Mouse (Mus musculus) heart, adult 2 months (tissue): ENCODE data around the gene Cdk4. TPM values are rescaled to one million over a fixed set of nuclear protein-coding genes. Genes with fewer than 3 reads are reported as not detected.

Source experiments
- DNase-seq, 2 experiments: peaks; one replicate each; pipeline ENCODE4 v3.0.0; 2021
- H3K27ac ChIP-seq: fragments of 200-600 bp; 2 replicates; pipeline ENCODE4 v1.8.1; 2022
- H3K27me3 ChIP-seq: fragments of 200-500 bp; 2 replicates; pipeline ENCODE4 v1.6.1; 2012; ENCODE audit warnings: mild to moderate bottlenecking, low read length, inconsistent platforms, mixed read lengths; ENCODE audit not compliant: control insufficient read depth, insufficient read depth
- H3K36me3 ChIP-seq: fragments of 200-500 bp; 2 replicates; pipeline ENCODE4 v1.6.1; 2012; ENCODE audit warnings: low read length, inconsistent platforms; ENCODE audit not compliant: control insufficient read depth, insufficient read depth
- H3K4me1 ChIP-seq: fragments of 200-500 bp; 2 replicates; pipeline ENCODE4 v1.6.1; 2011; ENCODE audit warnings: low read length; ENCODE audit not compliant: control insufficient read depth, insufficient read depth
- H3K4me3 ChIP-seq: fragments of 200-600 bp; 2 replicates; pipeline ENCODE4 v1.8.1; 2022
- H3K79me2 ChIP-seq: fragments of 200-500 bp; replicated peaks from 2 replicates; pipeline ENCODE4 v1.6.1; 2012; ENCODE audit warnings: mild to moderate bottlenecking, inconsistent platforms, low read length, moderate library complexity, mixed read lengths; ENCODE audit not compliant: control insufficient read depth, insufficient read depth
- H3K9ac ChIP-seq: fragments of 200-500 bp; 2 replicates; pipeline ENCODE4 v1.6.1; 2012; ENCODE audit warnings: low read depth, mild to moderate bottlenecking, control low read depth, inconsistent platforms, low read length, mixed read lengths
- CTCF ChIP-seq: fragments of 200-600 bp; IDR thresholded peaks from 2 replicates; pipeline ENCODE4 v1.8.1; 2022; ENCODE audit warnings: antibody characterized with exemption, mild to moderate bottlenecking, moderate library complexity
- EP300 ChIP-seq: fragments of 200-500 bp; IDR thresholded peaks from 2 replicates; pipeline ENCODE4 v1.6.1; 2011; ENCODE audit warnings: low read depth, low read length, control low read depth; ENCODE audit not compliant: insufficient read depth
- POLR2A ChIP-seq: fragments of 200-500 bp; IDR thresholded peaks from 2 replicates; pipeline ENCODE4 v1.6.1; 2011; ENCODE audit warnings: mild to moderate bottlenecking, low read depth, low read length, control low read depth; ENCODE audit not compliant: insufficient read depth
- WGBS: fragments of 180-500 bp; shearing (Covaris S2); methylation state at CpG from one replicate; pipeline ENCODE4 v1.1.7; 2018; 5-methylcytosine and 5-hydroxymethylcytosine counted together
- intact Hi-C: fragments of 180-260 bp; cut with DNase I; formaldehyde crosslinking; loops from one replicate; pipeline ENCODE4 v1.15.1; 2025
- long read RNA-seq: library from polyadenylated mRNA; stranded (forward); transcript quantifications from one replicate; pipeline ENCODE4 v2.0.0, GENCODE M21; 2021
- polyA plus RNA-seq: library from polyadenylated mRNA; depleted of rRNA; stranded (reverse); fragments of >200 nt; gene quantifications from 2 replicates; pipeline ENCODE4 v1.2.3, GENCODE M21; 2012; rRNA removed
- total RNA-seq, 2 experiments: library from RNA; stranded (reverse); gene quantifications; 2 replicates each; pipeline ENCODE4 v1.2.3; 2021

Cdk4 gene
- total RNA-seq: 10 to 100 TPM; 77.8 to 83.0 TPM
- polyA plus RNA-seq: 110 and 139 TPM in 2 replicates
- long read RNA-seq, transcript Cdk4-201 (8 exons, 2,053 nt): major isoform, 37 of 45 reads
- long read RNA-seq, partial matches to known transcripts: 2 of 45 reads
- long read RNA-seq, other reads (novel, unspliced or antisense): 5 of 45 reads

GRCm38 (mm10) chr10:127063239-127063872 is at the start of gene Cdk4:
Gene Cdk4 (plus strand): TSS chr10:127063534.
- Histone ChIP-seq H3K4me1 (peaks cover 6% of the 10 kb centered on the region), H3K36me3 (no peaks in the 10 kb centered on the region), H3K27me3 (no peaks in the 10 kb centered on the region), H3K79me2 (no peaks in the 10 kb centered on the region), H3K9ac (peak within 1 kb of the TSS; percentile 79), H3K27ac (peak within 1 kb of the TSS; percentile 94), H3K4me3 (peak within 1 kb of the TSS; percentile 77)
- WGBS: under 1% methylated on average over 46 of the region's 46 CpGs
- DNase-seq: peak; percentile 97 to 99
- TF ChIP-seq CTCF: 0 out of 2 replicates have a peak, but pooled peaks have one; percentile 2
- TF ChIP-seq POLR2A: peak; percentile 44; the same call in 1 of the 2 replicates
- TF ChIP-seq EP300: peak; percentile 75; the same call in 1 of the 2 replicates
- intact Hi-C loops: loop anchor here (10.0 kb wide), 1 partner anchor 1681 kb away; the partner anchor contains the start of genes Dgka and Pym1

GRCm38 (mm10) chr10:127016488-127016887 is 46.8 kb upstream of the Cdk4 start:
- WGBS: 55% methylated on average over 5 of the region's 5 CpGs

GRCm38 (mm10) chr10:127017071-127017470 is 46.3 kb upstream of the Cdk4 start:
- intact Hi-C loops: no loop called here
- H3K79me2 ChIP-seq: no peaks in the 10 kb centered on the region
- no peak overlapping the region for H3K9ac ChIP-seq
- H3K36me3 ChIP-seq: no peaks in the 10 kb centered on the region
- TF ChIP-seq CTCF: no peak
- no peak for TF ChIP-seq POLR2A
- TF ChIP-seq EP300: no peak
- no peaks in the 10 kb centered on the region for H3K4me1 ChIP-seq
- no peak overlapping the region for H3K27ac ChIP-seq
- WGBS: 23% methylated on average over 2 of the region's 2 CpGs
- H3K27me3 ChIP-seq: no peaks in the 10 kb centered on the region
- DNase-seq: no peak
- no peak overlapping the region for H3K4me3 ChIP-seq

More at GRCm38 (mm10) chr10:127016488-127016887, 46.8 kb upstream of the Cdk4 start:
- Histone ChIP-seq H3K79me2 (no peaks in the 10 kb centered on the region), H3K27me3 (no peaks in the 10 kb centered on the region), H3K4me3 (no peak overlapping the region), H3K27ac (no peak overlapping the region), H3K36me3 (no peaks in the 10 kb centered on the region), H3K9ac (no peak overlapping the region), H3K4me1 (no peaks in the 10 kb centered on the region)
- intact Hi-C loops: no loop called here
- DNase-seq: no peak
- TF ChIP-seq POLR2A: no peak
- TF ChIP-seq EP300: 0 out of 2 replicates have a peak, but pooled peaks have one; percentile 42
- peak; percentile 59 for TF ChIP-seq CTCF

- Histone ChIP-seq H3K4me1 (no peaks in the 10 kb centered on the region), H3K27ac (no peak overlapping the region), H3K9ac (no peak overlapping the region), H3K4me3 (no peak overlapping the region), H3K27me3 (no peaks in the 10 kb centered on the region), H3K36me3 (no peaks in the 10 kb centered on the region), H3K79me2 (no peaks in the 10 kb centered on the region)
- intact Hi-C loops: no loop called here
- no peak for TF ChIP-seq EP300
- no peak for TF ChIP-seq CTCF
- TF ChIP-seq POLR2A: no peak
- WGBS: 76% methylated on average over 16 of the region's 16 CpGs
- DNase-seq: no peak
Observed at GRCm38 (mm10) chr10:127018422-127018821, 44.9 kb upstream of the Cdk4 start.

GRCm38 (mm10) chr10:127030336-127031296 is 32.7 kb upstream of the Cdk4 start, which contains the start of gene Tsfm:
Gene Tsfm (minus strand): TSS chr10:127030840.
- Histone ChIP-seq H3K4me1 (no peaks in the 10 kb centered on the region), H3K27me3 (no peaks in the 10 kb centered on the region), H3K36me3 (no peaks in the 10 kb centered on the region), H3K27ac (peak within 1 kb of the TSS; percentile 86), H3K9ac (peak within 1 kb of the TSS; percentile 85), H3K4me3 (peak within 1 kb of the TSS; percentile 98), H3K79me2 (no peaks in the 10 kb centered on the region)
- 6% methylated on average over 53 of the region's 56 CpGs for WGBS
- TF ChIP-seq EP300: peak; percentile 95
- peak; percentile 67 for TF ChIP-seq POLR2A
- TF ChIP-seq CTCF: peak; percentile 92
- DNase-seq: peak; percentile 92 to 97
- intact Hi-C loops: loop anchor here (1.0 to 2.0 kb wide), 2 partner anchors 40 to 111 kb away; no protein-coding TSS in a partner anchor
